Mouse (Mus musculus) left cerebral cortex, postnatal 36 days (tissue): ENCODE results near the gene Armc9. TPM values are rescaled to one million over a fixed set of nuclear protein-coding genes. Genes with fewer than 3 reads are reported as not detected.

Source experiments
- DNase-seq, 2 experiments: peaks; one replicate each; pipeline ENCODE4 v3.0.0; 2021 to 2022; ENCODE audit warnings: low spot score in 2 of 2, mixed read lengths in 1 of 2
- intact Hi-C: fragments of 180-260 bp; cut with DNase I; formaldehyde crosslinking; loops from one replicate; pipeline ENCODE4 v1.15.1; 2025
- total RNA-seq, 2 experiments: library from RNA; stranded (reverse); gene quantifications; 2 replicates each; pipeline ENCODE4 v1.2.3; 2021

The Armc9 gene
- total RNA-seq, 2 experiments from 2014 or later: 34.1 to 46.5 TPM

DNA sequence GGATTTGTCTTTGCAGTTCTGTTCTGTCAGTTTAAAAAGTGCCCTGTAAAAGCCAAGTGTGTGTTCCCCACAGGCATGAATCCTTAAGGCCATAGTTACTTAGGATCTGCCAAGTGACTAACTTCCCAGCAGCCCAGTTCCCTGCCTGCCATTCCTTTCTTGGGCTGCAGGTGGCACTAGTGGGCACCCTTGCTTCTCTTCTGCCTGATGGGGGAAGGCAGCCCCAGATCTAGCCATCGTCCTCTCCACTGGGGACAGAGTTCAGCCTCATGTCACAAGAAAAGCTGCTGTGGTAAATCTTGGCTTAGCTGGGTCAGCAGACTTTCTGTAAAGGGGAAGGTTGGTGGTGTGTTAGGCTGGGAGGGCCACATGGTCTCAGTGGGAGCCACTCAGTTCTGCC, 59.6 kb downstream of the Armc9 start:
- intact Hi-C loops: loop anchor here (2.0 kb wide), 1 partner anchor 125 kb away; no protein-coding TSS in a partner anchor
- DNase-seq: peak; percentile 79 to 85

DNA sequence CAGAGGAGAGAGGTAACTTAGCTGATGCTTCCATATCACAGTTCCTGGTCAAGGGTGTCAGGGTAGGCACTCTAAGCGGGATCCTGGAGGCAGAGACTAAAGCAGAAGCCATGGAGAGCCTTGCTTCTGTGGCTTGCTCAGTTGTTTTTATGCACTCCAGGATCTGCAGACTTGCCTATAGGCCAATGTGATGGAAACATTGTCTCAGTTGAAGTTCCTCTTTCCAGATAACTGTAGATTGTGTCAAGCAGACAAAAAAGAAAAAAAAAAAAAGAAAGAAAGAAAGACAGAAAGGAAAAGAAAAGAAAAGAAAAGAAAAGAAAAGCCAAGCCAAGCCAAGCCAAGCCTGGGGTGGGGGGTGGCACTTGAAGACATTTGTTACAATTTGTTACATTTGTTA, 60.7 kb downstream of the Armc9 start:
- DNase-seq: no peak
- intact Hi-C loops: loop anchor here (2.0 kb wide), 1 partner anchor 124 kb away; no protein-coding TSS in a partner anchor

DNA sequence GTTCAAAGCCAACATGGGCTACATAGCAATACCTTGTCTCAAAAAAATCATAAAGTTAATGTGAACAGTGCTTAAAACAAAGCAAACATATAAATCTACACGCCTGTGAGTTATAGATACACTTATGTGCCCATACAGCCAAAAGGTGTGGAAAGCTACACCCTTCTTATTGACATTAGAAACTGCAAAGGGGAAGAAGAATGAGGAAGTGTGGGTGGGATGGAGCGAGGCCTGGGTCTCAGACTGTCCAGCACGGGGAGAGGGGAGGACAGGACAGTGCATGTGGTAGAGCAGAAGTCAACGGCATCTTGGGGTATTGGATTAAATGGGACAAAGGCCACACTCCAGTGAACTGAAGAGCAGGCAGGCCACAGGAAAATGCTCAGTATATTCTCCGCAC, 61.8 kb downstream of the Armc9 start:
- intact Hi-C loops: no loop called here
- no peak for DNase-seq

DNA sequence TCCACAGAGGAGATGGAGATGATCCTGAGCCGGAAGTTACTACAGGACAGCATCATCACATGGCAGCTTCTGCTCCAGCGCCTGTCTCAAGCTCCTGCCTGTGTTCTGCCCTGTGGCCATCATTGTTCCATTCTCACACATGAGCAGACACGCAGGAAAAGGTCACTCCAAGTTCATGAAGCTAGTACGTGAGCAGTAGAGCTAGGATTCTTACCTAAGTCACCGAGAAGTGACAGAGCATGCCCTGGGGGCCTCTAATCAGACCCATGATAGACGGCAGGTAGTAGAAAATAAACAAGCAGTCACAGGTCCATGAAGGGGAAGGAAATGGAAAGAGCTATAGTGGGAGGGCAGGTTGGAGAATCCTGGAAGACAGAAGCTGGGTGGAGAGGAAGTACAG, 63.4 kb downstream of the Armc9 start:
- DNase-seq: no peak
- intact Hi-C loops: no loop called here

DNA sequence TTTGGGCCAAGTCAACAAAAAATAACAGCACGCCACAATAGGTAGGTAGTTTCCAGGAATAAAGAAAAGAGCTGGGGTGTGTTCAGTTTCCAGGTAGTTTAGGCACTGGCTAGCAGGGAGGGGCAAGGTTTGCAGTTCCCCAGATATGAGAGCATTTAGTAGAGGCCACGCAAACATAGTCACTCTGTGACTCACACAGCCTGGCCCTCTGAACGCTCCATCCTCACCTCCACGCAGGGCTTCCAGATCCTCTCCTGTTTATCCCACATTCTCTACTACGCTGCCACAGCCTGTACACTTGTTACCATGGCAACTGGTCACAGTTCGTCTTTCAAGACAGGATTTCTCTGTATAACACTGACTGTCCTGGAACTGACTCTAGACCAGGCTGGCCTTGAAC, 70.6 kb downstream of the Armc9 start:
- intact Hi-C loops: no loop called here
- no peak for DNase-seq

DNA sequence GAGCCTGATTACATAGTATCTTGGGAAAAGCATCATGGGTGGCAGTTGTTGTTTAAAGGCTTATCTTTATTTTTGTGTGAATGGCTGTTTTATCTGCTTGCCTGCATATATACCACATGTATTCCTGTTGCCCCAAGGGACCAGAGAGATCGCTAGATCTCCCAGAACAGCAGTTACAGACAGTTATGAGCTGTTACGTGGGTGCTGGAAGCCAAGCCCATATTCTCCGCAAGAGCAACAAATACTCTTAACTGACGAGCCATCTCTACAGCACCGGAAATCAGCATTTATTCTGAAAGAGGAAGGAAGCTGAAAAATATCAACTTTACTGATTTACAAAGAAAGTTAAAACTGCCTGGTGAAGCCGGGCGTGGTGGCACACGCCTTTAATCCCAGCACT, 74.1 kb downstream of the Armc9 start:
- intact Hi-C loops: no loop called here

DNA sequence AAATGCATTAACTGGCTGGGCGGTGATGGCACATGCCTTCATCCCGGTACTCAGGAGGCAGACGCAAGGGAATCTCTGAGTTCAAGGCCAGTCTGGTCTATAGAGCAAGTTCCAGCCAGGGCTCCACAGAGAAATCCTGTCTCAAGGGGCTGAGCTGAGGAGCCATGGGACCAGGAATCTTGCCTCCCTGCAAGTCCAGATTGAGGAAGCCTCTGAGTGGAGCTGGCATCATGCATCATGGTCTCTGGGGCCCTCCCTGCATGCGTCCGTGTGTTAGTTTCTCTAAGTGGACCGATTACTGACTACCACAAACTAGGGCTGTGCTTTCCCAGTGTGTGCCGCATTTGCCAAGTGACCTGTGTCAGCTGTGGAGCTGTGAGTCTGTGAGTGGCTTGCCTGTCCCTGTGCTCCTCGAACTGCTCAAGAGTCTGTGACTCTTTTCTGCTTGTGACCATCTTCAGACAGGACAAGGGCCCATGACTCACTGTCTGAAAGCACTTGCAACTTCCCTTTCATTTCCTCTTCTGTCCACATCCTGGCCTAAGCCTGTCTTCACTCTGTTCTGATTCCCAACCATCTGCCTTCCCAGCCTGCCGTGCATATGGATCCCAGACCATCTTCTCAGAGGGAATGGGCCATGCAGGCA, 74.7 kb downstream of the Armc9 start:
- DNase-seq: no peak
- intact Hi-C loops: no loop called here

More for the DNA sequence above, 74.1 kb downstream of the Armc9 start:
- DNase-seq: no peak

DNA sequence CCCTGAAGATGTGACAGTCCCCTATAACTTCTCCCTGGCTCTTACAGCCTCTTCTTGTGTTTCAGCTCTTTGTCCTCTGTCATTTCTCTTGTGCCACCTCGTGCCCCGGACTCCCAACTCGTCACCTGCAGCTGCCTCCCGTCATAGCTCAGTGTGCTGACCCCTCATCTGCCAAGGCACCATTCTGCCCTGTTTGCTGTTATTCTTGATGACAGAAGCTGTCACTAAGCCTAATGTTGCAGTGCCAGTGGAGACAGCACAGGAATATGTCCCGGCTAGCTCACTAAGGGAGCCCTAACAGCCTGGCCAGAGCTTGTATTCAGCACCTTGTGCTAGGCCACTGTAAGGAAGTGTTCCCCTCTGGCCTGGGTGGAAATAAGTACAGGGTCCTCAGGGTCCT, 78.1 kb downstream of the Armc9 start:
- no peak for DNase-seq
- intact Hi-C loops: no loop called here

DNA sequence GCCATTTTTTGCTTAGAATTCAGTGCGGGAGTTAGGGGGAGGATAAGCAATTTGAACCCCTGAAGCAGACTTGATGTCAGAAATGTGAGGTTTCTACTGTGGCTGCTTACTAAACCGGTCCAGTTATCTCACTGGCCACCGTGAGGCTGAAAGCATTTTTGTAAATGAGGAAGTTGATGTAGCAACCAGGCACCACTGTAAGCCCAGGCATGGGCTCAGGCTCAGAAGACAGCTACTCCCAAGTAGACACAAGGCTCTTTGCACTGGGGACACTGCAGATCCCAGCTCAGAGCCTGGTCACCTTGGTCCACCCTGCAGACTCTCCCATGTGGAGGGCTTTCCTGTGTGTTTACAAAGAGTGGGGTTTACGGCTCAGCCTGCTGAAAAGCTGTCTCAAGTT, 79.2 kb downstream of the Armc9 start:
- intact Hi-C loops: no loop called here
- DNase-seq: no peak

DNA sequence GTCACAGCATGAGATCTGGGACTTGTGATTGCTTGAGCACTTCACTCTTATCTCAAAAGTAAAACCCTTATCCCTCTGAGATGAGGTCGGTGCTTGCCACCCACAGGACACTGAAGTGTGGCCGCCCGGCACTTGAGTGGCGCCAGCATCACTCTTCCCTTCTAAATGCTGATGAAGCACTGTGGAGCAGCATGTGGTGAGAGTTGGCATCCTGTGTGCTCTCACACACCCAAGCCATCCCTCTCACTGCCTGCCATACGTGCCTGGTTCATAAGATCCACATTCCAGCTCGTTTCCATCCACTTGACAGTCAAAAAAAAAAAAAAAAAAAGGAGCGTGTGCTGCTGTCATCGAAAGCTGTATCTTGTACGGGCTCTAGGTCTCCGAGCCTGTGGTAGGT, 80.5 kb downstream of the Armc9 start:
- DNase-seq: no peak
- intact Hi-C loops: no loop called here

DNA sequence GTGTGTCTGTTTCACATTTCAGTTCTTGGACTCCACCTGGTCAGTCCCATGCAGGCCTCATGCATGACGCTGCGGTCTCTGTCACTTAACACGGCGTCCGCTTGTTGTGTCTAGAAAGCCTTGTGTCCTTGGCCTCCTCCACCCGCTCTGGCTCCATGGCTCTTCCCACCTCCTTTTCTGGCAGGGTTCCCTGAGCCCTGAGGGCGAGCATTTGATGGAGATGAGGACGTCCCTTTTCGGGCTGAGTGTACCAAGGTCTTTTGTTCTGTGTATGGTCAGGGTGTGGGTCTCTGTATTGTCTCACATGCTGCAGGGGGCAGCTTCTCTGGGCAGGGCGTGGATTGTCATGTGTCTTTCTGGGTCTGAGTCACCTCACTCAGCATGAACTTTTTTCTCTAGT, 81.9 kb downstream of the Armc9 start:
- no peak for DNase-seq
- intact Hi-C loops: no loop called here

DNA sequence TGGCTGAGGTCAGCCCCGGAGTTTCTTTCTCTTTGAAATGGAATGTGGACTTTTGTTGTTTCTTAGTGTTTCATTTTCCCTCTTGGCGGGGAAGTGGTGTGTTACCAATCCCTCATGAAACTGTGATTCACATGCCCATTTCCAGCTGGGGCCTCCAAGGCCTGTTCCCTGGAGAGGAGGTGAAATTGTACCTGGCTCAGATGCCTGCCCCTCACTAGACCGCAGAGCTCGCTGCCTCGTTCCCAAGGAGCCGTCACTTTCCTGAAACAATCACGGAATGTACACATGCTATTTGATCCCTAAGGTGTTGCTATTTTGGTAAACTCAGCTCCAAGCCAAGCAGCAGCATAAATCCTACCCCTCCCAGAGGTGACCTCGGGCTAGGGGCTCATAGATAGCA, 84.4 kb downstream of the Armc9 start:
- no peak for DNase-seq
- intact Hi-C loops: no loop called here

DNA sequence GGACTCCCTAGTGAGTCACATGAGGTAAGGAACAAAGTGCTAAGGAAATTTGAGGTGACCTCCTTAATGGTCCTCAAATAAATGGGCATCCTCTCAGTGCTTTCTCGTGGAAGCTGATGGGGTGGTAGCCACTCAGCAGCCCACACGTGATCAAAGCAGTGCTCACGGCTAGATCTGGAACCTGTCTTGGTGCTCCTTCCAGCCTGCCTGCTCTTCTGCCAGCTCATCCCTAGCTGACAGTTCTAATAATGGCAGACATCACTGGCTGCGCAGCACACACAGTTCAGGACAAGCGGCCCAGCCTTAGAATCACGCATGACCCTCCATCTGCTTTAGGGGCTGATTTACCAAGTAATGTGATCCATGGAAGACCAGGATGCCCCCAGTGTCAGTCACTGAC, 85.3 kb downstream of the Armc9 start:
- intact Hi-C loops: no loop called here
- no peak for DNase-seq

DNA sequence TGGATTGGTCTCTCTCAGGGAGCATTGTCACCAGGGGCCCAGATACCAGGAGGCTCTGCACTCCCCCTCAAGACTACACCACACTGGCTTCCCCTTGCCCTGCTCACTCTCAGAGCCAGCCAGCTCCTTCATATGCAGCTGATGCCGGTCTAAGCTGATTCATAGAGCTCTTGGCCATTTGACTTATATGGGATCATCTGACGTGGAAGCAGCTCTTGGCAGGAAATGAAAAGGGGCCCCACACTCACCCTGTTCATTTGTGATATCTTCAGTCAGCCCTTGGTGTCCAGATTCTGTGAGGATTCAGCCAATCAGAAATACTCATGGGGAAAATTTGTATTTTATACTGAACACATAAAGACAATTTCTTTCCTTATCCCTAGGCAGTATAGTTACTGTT, 86.4 kb downstream of the Armc9 start:
- DNase-seq: no peak
- intact Hi-C loops: no loop called here

DNA sequence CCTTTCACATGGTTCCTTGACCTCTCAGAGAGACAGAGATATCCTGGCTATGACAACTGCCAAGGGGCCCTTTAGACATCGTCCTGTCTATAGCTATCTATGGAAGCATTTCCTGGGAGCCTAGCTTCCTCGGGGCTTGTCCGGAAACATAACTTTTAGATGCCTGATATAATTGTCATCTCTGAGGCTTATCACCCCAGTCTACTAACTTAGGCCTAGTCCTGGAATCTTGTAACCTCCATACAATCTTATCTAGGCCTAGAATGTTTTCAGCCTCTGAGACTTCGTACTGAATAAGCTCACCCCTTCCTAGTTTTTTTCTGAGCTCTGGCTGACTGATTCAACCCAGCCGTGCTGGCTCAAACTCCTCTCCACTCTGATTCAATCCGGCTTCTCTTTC, 88.9 kb downstream of the Armc9 start:
- intact Hi-C loops: no loop called here
- no peak for DNase-seq

DNA sequence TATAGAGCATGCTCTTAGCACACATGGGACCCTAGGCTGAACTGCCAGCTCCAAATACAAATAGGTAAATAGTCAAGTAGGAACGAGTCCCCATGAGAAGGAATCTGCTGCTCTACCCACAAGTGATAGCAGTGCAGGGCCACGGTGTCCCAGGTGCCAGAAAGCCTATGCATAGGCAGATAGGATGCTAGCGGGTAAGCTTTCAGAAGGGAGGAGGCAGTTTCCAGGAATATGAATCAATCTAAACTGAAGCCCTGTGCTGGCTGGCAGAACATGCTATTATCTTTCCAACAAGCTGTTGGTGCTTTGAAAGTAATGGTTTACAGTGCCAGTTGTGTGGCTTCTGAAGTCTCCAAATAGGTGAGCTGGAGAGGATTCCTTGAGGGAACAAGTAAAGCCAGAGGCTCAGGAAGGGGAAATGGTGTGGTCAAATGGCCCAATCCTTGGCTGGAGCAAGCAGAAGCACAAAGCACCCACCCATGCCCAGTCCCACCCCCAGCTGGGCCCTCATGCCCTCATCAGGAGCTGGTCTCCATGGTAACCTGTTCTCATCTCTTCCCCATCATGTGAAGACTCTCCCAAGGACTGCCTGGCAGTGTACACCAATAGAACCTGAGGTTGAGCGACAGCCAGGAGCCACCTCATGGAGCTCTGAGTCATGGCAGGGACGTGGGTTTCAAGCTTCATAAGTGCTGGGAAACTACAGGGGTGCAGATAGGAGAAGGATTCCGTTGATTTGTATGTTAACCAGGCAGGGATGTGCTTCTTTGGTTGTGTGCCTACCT, 90.9 kb downstream of the Armc9 start:
- intact Hi-C loops: no loop called here
- peak; percentile 47 to 56 for DNase-seq

DNA sequence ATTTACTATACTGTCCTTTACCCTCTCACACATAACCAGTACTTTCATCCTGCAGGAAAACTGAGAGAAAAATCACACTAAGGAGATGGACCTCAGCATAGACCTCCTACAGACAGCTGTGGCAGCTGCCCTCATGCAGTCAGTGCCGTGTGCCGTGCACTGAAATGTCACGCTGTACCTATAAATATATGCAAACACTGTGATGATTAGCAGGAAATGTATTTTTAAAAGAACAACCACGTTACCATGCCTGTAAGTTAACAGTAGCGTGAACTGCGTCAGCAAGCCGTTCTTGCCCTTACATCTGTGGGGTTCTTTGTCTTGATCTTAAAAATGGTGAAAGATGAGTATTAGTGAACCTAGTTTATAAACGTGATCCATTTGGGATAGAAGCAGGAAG, 98.8 kb downstream of the Armc9 start:
- DNase-seq: no peak
- intact Hi-C loops: no loop called here

DNA sequence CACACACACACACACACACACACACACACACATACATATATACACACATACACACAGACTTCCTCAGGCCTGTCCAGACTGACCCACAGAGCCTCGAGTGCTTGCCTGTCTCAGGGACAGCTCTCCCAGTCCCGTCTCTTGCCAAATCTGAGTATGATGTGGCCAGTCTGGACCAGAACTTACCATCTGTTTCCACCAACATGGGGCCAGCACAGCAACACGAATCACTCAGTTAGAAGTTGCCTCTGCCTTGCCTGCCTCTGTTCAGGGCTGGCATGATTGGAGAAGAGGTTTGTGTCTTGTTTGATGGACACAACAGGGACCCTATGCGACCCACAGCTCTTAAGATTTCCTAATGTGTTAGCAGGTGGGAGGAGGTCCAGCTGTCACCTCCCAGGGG, 101.7 kb downstream of the Armc9 start:
- DNase-seq: no peak
- intact Hi-C loops: no loop called here

DNA sequence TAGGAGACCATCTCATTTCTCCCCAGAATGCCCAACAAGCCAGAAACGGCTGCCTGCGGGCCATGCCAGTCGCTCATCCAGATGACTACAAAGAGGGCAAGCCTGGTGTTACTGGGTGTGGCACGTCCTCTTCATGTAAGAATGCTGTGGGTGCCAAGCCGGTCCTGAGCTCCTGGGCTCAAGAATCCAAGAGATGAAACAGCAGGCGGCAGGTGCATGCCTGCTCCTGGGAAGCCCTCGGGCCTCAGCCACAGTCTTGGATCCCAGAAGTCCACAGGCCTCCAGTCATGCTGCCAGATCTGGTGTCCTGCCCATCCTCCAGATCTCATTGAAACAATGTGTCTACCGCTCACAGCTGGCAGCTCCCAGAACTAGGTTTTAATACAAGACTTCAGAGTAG, 102.6 kb downstream of the Armc9 start:
- intact Hi-C loops: no loop called here
- no peak for DNase-seq

DNA sequence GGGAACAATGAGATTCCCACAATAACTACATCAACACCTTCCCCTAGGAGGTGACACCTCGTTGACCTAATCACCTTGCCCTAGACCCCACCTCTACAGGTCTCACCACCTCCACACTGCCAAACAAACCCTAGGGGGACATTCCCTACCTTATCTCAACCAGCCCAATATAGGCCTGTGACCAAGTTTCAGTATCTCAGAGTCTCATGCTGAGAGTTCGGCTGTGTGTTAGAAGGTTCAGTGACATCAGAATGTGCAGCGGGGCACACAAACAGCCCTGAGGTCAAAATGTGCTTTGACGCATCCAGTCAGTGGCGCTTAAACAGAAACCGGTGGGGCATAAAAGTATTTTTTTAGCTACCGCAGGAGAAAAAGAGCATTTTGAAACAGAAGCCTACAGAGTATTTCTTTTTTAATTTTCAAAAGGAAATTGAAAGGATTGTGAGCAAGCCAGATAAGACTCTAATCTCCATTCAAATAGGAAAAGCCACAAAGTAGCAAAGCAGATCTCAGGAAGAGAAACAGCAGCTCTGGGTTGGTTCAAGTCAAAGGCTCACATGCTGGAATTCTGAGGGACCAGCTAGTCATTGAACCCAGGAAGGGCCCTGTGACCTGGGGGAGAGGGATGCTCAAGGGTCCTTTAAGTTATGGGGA, 103.7 kb downstream of the Armc9 start:
- DNase-seq: no peak
- intact Hi-C loops: no loop called here
